ENCODE assay signal across 9 mouse cellular contexts in the genomic region with DNA sequence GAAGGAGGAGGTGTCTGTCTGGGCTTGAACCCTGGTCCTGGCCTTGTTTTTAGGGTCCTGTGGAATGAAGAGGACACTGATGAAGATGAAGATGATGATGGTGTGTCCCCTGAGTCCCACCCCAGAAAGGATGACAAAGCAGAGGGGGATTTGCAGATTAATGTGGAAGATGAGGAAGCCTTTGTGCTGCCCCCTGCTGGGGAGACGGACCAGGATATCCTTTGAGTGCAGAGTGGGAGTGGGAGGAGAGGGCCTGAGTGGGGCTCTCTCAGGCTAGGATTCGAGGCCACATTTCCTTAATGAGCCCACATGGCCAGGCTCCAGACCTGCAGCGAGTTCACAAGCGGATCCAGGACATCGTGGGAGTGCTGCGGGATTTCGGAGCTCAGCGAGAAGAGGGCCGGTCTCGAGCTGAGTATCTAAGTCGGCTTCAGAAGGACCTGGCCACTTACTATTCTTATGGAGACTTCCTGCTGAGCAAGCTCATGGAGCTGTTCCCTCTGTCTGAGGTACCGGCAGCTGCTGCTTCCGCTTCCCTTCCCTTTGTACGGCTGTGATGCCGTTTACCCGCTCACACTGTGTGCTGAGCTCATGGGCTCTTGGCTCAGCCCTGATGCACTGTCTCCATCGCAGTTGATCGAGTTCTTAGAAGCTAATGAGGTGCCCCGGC. TPM values are rescaled to one million over a fixed set of nuclear protein-coding genes. Genes with fewer than 3 reads are reported as not detected.
DNase-seq lines count a peak whose midpoint lies in the region; ATAC-seq and TF ChIP-seq lines count a peak whose summit lies in the region.
"Had no signal": no experiment of that assay in that cellular context is flagged by ENCODE, and none has a peak within 500 bp of the region (broad histone marks: within the 10 kb centered on the region; RNA-seq: fewer than 3 reads in every experiment).

No protein-coding gene starts in this region.

- WGBS in kidney, embryonic 14.5 days = 91% methylated on average over 19 of the region's 19 CpGs

- TF ChIP-seq POLR2A in cortical plate, adult 2 months (IDR thresholded peaks at IDR 0.05; ENCODE audit: extremely low read depth, insufficient read depth, low read length) = no peak

- H3K4me3 ChIP-seq in kidney, embryonic 14.5 days (ENCODE audit: low read length) = no peak overlapping the region
- H3K4me3 ChIP-seq in cortical plate, adult 2 months (ENCODE audit: insufficient read depth, low read length) = no peak overlapping the region
- H3K4me3 ChIP-seq: liver, embryonic 15.5 days had no signal

- no peaks in the 10 kb centered on the region for H3K9me3 ChIP-seq in kidney, embryonic 14.5 days (ENCODE audit: control insufficient read depth, low read length)
- H3K9me3 ChIP-seq: liver, embryonic 15.5 days had no signal

- no peak overlapping the region for H3K27ac ChIP-seq in kidney, embryonic 14.5 days (ENCODE audit: low read depth, low read length)
- H3K27ac ChIP-seq in cortical plate, adult 2 months (ENCODE audit: insufficient read depth, low read length) = no peak overlapping the region
- H3K27ac ChIP-seq: liver, embryonic 15.5 days had no signal

- no peak overlapping the region for H3K4me2 ChIP-seq in kidney, embryonic 14.5 days (replicated peaks; ENCODE audit: low read depth, low read length)
- H3K4me2 ChIP-seq: liver, embryonic 15.5 days had no signal

- 0 out of 2 replicates have a peak, but pooled peaks cover 5% of the 10 kb centered on the region for H3K4me1 ChIP-seq in kidney, embryonic 14.5 days (ENCODE audit: control insufficient read depth, insufficient read depth, low read length)
- peaks cover 1% of the 10 kb centered on the region; the same call in 1 of the 2 replicates for H3K4me1 ChIP-seq in cortical plate, adult 2 months (ENCODE audit: control insufficient read depth, insufficient read depth, low read length)

- DNase-seq in adrenal gland, postnatal 10 days = peak; percentile 56
- DNase-seq in adrenal gland, adult 2 months = no peak
- peak; percentile 42 for DNase-seq in kidney, adult 9 months
- peak; percentile 68 for DNase-seq in 3T3-L1 (ENCODE audit: low read depth, low spot score)
- DNase-seq in lung, postnatal 4 days = peak; percentile 39 to 55

- H3K36me3 ChIP-seq in kidney, embryonic 14.5 days (ENCODE audit: control insufficient read depth, insufficient read depth, low read length) = peaks cover 87% of the 10 kb centered on the region

- no peaks in the 10 kb centered on the region for H3K27me3 ChIP-seq in kidney, embryonic 14.5 days (ENCODE audit: control insufficient read depth, insufficient read depth, low read length)
- H3K27me3 ChIP-seq: liver, embryonic 15.5 days had no signal

- no peak for ATAC-seq in kidney, embryonic 14.5 days (ENCODE audit: low FRiP score, low TSS enrichment)
- ATAC-seq in inflammation-experienced regulatory T-cells, adult 6 months = no peak

- H3K9ac ChIP-seq in kidney, embryonic 14.5 days (ENCODE audit: low read depth, low read length) = no peak overlapping the region
- H3K9ac ChIP-seq: liver, embryonic 15.5 days had no signal

- peak; percentile 48 for TF ChIP-seq CTCF in cortical plate, adult 2 months (IDR thresholded peaks at IDR 0.05; ENCODE audit: extremely low read depth, insufficient read depth, low read length)

RNA-seq across cellular contexts. Expression of a gene that starts 5.4 kb away (rescaled TPM):
- 10 to 100 TPM; 36.7 to 42.2 TPM for total RNA-seq in adrenal gland, postnatal 10 days (2021)
- 10 to 100 TPM; 40.9 to 51.7 TPM for total RNA-seq in adrenal gland, adult 2 months (2021)
- polyA plus RNA-seq in adrenal gland, adult 2 months (2012; rRNA removed) = 8.0 and 12.0 TPM in 2 replicates
- 58.2 and 67.2 TPM in 2 replicates for polyA plus RNA-seq in kidney, embryonic 14.5 days (2014; fragmentation: Nextera tagmentation; extraction: Ambion mirVana)
- polyA plus RNA-seq in cortical plate, adult 2 months (2012; rRNA removed) = 20.0 and 21.5 TPM in 2 replicates
- polyA plus RNA-seq in inflammation-experienced regulatory T-cells, adult 6 months (2017; shearing (Covaris generic)) = 10 to 100 TPM; 32.7 to 50.7 (median 48.1) TPM

RNA-seq across cellular contexts. Expression of a gene that starts 7.9 kb away (rescaled TPM):
- total RNA-seq in adrenal gland, postnatal 10 days (2021) = 10 to 100 TPM; 16.7 to 30.1 TPM
- 10 to 100 TPM; 13.8 to 21.4 TPM for total RNA-seq in adrenal gland, adult 2 months (2021)
- polyA plus RNA-seq in adrenal gland, adult 2 months (2012; rRNA removed) = 73.1 and 80.0 TPM in 2 replicates
- polyA plus RNA-seq in kidney, embryonic 14.5 days (2014; fragmentation: Nextera tagmentation; extraction: Ambion mirVana) = 7.0 and 7.4 TPM in 2 replicates
- 96.9 and 97.6 TPM in 2 replicates for polyA plus RNA-seq in cortical plate, adult 2 months (2012; rRNA removed)
- polyA plus RNA-seq in inflammation-experienced regulatory T-cells, adult 6 months (2017; shearing (Covaris generic)) = 10 to 100 TPM in 1 of 3 experiments, 1 to 10 TPM in 2; 6.9 to 12.4 (median 9.8) TPM

RNA-seq across cellular contexts. Expression of a gene that starts 29.1 kb away (rescaled TPM):
- total RNA-seq in adrenal gland, postnatal 10 days (2021) = 1,000 to 10,000 TPM; 1,844 to 1,863 TPM
- 1,000 to 10,000 TPM; 2,613 to 2,674 TPM for total RNA-seq in adrenal gland, adult 2 months (2021)
- polyA plus RNA-seq in adrenal gland, adult 2 months (2012; rRNA removed) = 2,736 and 3,470 TPM in 2 replicates
- polyA plus RNA-seq in kidney, embryonic 14.5 days (2014; fragmentation: Nextera tagmentation; extraction: Ambion mirVana) = 2,196 and 2,293 TPM in 2 replicates
- polyA plus RNA-seq in cortical plate, adult 2 months (2012; rRNA removed) = 4,394 and 4,549 TPM in 2 replicates
- polyA plus RNA-seq in inflammation-experienced regulatory T-cells, adult 6 months (2017; shearing (Covaris generic)) = 100 to 1,000 TPM; 217 to 463 (median 365) TPM

RNA-seq across cellular contexts. Expression of a gene that starts 41.4 kb away (rescaled TPM):
- 100 to 1,000 TPM; 156 to 198 TPM for total RNA-seq in adrenal gland, postnatal 10 days (2021)
- 100 to 1,000 TPM; 139 to 156 TPM for total RNA-seq in adrenal gland, adult 2 months (2021)
- polyA plus RNA-seq in adrenal gland, adult 2 months (2012; rRNA removed) = 54.1 and 58.1 TPM in 2 replicates
- polyA plus RNA-seq in kidney, embryonic 14.5 days (2014; fragmentation: Nextera tagmentation; extraction: Ambion mirVana) = 72.1 and 106 TPM in 2 replicates
- 79.0 and 80.7 TPM in 2 replicates for polyA plus RNA-seq in cortical plate, adult 2 months (2012; rRNA removed)
- polyA plus RNA-seq in inflammation-experienced regulatory T-cells, adult 6 months (2017; shearing (Covaris generic)) = 10 to 100 TPM; 47.0 to 76.3 (median 61.6) TPM

RNA-seq across cellular contexts. Expression of a gene that starts 54.4 kb away (rescaled TPM):
- total RNA-seq in adrenal gland, postnatal 10 days (2021) = 10 to 100 TPM; 46.9 to 62.7 TPM
- total RNA-seq in adrenal gland, adult 2 months (2021) = 10 to 100 TPM; 20.4 to 25.5 TPM
- polyA plus RNA-seq in adrenal gland, adult 2 months (2012; rRNA removed) = 25.2 and 28.7 TPM in 2 replicates
- 99.6 and 150 TPM in 2 replicates for polyA plus RNA-seq in kidney, embryonic 14.5 days (2014; fragmentation: Nextera tagmentation; extraction: Ambion mirVana)
- polyA plus RNA-seq in cortical plate, adult 2 months (2012; rRNA removed) = 53.5 and 58.3 TPM in 2 replicates
- 10 to 100 TPM; 25.4 to 88.8 (median 51.2) TPM for polyA plus RNA-seq in inflammation-experienced regulatory T-cells, adult 6 months (2017; shearing (Covaris generic))
